Mouse (Mus musculus): ENCODE data around the gene Adcy7. TPM values are rescaled to one million over a fixed set of nuclear protein-coding genes. Genes with fewer than 3 reads are reported as not detected.

Adcy7 gene
- polyA plus RNA-seq, 1 experiment from 2014 or later = 2.5 TPM

DNA sequence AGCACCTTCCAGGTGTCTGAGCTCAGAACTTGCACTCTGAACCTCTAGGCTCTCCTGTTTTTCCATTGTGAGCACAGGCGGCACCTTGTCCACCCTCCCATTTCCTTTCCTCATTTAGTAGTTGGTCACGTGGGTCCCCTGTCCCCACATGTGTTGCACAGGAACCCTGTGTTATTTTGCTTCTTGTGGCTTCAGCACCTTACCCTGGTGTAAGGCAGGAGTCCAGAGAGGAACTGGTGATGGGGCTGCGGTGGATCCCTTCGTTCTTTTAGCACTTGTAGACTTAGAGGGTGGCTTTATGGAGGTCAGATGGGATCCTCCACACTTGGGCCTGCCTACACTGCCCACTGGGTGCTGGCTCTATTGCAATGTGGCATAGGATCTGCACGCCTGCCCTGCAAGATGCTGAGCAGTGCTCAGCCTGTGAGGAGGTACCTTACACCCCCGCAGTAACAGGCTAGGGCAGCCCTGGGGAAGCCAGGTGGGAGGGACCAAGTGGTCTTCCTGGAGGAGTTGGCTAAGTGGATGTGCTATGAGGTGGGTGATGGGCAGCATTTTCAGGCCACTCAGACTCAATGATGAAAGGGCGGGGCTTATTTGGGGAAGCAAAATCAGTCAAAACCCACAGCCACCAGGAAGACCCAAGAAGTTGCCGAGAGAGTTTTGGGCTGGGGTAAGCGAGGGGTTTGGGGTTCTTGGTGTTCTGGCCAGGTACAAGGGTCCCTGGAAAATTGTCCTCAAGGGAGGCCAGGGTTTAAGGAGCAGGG lies 21.6 kb downstream of the Adcy7 start:
- Histone ChIP-seq H3K9me3 (no peaks in the 10 kb centered on the region), H3K27me3 (no peaks in the 10 kb centered on the region), H3K27ac (no peak overlapping the region), H3K36me3 (replicated peaks) (no peaks in the 10 kb centered on the region), H3K4me2 (no peak overlapping the region), H3K9ac (no peak overlapping the region), H3K4me1 (no peaks in the 10 kb centered on the region), H3K4me3 (replicated peaks) (no peak overlapping the region)
- 90% methylated on average over 9 of the region's 9 CpGs for WGBS
- ATAC-seq (ENCODE audit: low FRiP score) = no peak

DNA sequence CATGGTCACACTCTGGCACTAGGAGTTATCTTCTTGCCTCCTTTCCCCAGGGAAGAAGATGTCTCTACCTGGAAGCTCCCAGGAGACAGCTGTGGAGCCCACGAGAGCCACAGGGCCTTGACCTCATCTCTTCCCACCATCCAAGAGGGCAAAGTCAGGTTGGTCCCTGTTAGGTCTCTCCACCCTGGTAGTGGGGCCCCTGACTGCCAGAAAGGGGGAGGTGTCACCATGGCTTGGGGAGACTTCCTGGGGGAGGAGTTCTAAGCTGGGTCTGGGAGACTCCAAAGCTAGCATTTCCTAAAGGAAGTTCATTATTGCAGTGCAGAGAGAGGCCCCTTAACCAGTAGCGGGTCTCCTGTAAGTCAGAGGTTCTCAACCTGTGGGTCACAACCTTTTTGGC lies 22.8 kb downstream of the Adcy7 start:
- 88% methylated on average over 2 of the region's 2 CpGs for WGBS
- H3K4me1 ChIP-seq = no peaks in the 10 kb centered on the region
- no peak overlapping the region for H3K4me2 ChIP-seq
- no peaks in the 10 kb centered on the region for H3K36me3 ChIP-seq (replicated peaks)
- H3K9me3 ChIP-seq = no peaks in the 10 kb centered on the region
- no peak overlapping the region for H3K27ac ChIP-seq
- H3K27me3 ChIP-seq = no peaks in the 10 kb centered on the region
- no peak overlapping the region for H3K4me3 ChIP-seq (replicated peaks)
- ATAC-seq (ENCODE audit: low FRiP score) = no peak
- no peak overlapping the region for H3K9ac ChIP-seq

DNA sequence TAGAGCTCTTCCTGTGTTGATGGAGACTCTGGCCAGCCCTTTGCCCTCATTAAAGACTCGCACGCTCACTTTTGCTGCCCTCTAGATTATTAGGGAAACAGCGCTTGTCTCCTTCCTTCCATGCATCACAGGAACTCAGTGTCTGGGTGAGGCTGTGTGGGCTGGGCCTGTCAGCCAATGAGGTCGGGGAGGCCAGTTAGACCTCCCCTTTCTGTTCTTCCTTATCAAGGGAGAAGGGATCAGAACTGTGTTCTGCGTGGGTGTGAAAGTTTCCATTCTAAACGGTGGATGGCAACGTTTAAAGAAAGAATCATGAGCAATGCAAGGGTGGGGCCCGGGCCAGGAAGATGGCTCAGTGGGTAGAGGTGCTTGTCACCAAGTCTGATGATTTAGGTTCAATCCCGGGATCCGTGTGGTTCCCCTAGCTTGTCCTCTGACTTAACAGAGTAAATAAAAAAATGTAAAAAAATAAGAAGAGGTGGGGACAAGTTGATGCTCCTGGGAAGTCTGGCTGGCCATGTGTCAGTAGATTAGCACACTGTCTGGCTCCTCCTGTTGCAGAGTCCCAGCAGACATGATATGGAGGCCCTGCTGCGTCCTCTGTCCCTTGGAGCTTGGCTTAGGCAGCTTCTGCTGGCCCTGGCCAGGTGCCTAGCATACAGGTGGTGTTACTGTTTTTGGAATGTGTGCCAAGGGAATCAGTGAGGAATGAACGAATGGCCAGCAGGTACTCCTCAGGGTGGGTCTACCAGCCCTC lies 26.0 kb downstream of the Adcy7 start:
- WGBS = 81% methylated on average over 12 of the region's 12 CpGs
- Histone ChIP-seq H3K27ac (no peak overlapping the region), H3K4me1 (peaks cover 7% of the 10 kb centered on the region), H3K4me3 (replicated peaks) (no peak overlapping the region), H3K4me2 (no peak overlapping the region), H3K9me3 (no peaks in the 10 kb centered on the region), H3K27me3 (no peaks in the 10 kb centered on the region), H3K36me3 (replicated peaks) (no peaks in the 10 kb centered on the region), H3K9ac (no peak overlapping the region)
- ATAC-seq (ENCODE audit: low FRiP score) = no peak

DNA sequence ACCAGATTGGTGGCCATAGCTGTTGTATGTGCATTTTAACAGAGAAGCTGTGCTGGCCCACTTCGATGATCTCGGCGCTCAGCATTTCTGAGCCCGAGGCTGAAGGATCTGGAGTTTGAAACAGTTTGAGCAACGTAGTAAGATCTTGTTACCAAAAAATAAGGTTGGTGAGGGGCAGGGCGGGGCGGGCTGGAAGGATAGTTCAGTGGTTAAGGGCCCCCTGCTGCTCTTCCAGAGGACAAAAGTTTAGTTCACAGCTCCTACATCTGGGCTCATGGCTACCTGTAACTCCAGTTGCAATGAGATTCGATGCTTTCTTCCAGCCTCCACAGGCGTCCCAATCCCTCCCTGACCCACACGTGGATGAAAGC lies 26.5 kb downstream of the Adcy7 start:
- Histone ChIP-seq H3K9ac (no peak overlapping the region), H3K27me3 (no peaks in the 10 kb centered on the region), H3K9me3 (no peaks in the 10 kb centered on the region), H3K27ac (no peak overlapping the region), H3K4me1 (peaks cover 7% of the 10 kb centered on the region), H3K36me3 (replicated peaks) (no peaks in the 10 kb centered on the region), H3K4me3 (replicated peaks) (no peak overlapping the region), H3K4me2 (no peak overlapping the region)
- WGBS = 85% methylated on average over 10 of the region's 10 CpGs
- no peak for ATAC-seq (ENCODE audit: low FRiP score)

DNA sequence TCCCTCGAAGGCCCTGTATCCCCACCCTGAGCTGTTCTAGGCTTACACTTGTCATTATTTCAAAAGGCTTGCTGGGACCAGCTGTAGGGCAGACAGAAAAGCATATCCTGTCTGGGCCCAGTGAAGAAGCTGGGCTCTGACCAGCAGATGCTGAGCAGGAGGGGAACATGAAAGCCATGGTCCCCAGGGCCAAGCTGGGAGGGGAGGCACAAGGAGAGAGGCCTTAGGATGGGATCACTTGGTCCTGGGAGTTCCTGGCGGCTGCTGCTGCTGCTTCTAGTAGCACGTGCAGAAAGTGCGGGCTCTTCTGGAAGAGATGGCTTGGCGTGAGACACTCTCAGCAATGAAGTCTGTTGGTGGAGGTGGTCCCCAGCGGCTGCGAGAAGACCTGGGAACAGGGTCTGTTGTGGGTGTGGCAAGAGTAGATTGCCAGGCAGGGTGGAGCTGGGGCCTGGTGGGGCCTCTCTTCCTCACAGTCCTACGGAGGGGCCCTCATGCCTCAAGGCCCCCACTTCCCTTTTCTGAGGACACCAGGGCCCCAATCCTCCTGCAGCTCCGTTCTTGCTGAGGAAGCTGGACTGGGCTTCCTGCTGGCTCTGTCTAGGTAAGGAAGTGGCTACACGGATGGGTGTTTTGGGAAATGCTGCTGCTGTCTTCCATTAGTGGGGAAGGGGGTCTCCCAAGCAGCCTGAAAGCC lies 27.9 kb downstream of the Adcy7 start:
- no peak overlapping the region for H3K4me2 ChIP-seq
- H3K9ac ChIP-seq = no peak overlapping the region
- no peak overlapping the region for H3K27ac ChIP-seq
- H3K4me1 ChIP-seq = peaks cover 7% of the 10 kb centered on the region
- no peaks in the 10 kb centered on the region for H3K27me3 ChIP-seq
- no peak for ATAC-seq (ENCODE audit: low FRiP score)
- H3K4me3 ChIP-seq (replicated peaks) = no peak overlapping the region
- no peaks in the 10 kb centered on the region for H3K9me3 ChIP-seq
- 89% methylated on average over 10 of the region's 10 CpGs for WGBS
- H3K36me3 ChIP-seq (replicated peaks) = no peaks in the 10 kb centered on the region

DNA sequence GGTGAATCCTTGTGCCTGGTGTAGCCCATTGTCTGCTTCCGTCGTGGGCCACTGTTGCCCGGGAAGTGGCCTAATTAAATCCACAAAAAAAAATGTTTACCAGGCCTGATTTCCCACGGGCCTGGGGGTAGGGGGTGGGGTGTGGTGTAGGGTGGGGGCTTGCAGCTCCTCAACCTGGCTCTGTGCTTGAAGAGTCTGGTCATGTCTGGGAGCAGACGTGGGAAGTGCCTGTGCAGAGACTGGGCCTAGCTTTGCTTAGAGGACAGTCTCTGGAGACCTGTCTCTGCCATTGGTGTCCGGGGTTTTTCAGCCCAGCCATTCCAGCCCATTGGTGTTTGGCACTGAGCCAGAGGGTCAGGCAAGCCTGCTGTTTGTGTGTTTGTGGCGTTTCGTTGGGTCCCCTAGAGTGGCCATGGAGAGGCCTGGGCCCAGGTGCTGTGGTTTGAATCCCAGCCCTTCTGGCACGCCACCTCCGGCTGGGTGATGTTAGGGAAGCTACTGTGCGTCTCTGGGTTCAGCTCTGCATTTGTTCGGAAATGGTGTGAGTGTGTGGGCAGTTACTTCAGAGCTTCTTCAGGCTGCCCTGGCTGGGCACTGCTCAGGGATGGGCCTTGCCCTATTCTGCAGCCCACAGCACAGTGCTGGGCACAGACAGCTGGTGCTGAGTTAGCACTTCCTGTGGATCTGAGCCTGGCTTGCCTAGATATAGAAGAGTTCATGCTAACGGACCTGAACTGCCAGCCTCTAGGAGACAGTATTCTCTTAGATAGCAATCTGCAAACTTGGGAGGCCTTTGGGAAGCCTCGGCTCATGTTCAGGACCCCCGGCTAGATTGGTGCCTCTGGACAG lies 29.6 kb downstream of the Adcy7 start:
- H3K4me3 ChIP-seq (replicated peaks) = no peak overlapping the region
- 65% methylated on average over 15 of the region's 15 CpGs for WGBS
- no peaks in the 10 kb centered on the region for H3K36me3 ChIP-seq (replicated peaks)
- H3K4me2 ChIP-seq = no peak overlapping the region
- no peaks in the 10 kb centered on the region for H3K27me3 ChIP-seq
- no peak overlapping the region for H3K27ac ChIP-seq
- no peak for ATAC-seq (ENCODE audit: low FRiP score)
- no peak overlapping the region for H3K9ac ChIP-seq
- peaks cover 7% of the 10 kb centered on the region for H3K4me1 ChIP-seq
- H3K9me3 ChIP-seq = no peaks in the 10 kb centered on the region

DNA sequence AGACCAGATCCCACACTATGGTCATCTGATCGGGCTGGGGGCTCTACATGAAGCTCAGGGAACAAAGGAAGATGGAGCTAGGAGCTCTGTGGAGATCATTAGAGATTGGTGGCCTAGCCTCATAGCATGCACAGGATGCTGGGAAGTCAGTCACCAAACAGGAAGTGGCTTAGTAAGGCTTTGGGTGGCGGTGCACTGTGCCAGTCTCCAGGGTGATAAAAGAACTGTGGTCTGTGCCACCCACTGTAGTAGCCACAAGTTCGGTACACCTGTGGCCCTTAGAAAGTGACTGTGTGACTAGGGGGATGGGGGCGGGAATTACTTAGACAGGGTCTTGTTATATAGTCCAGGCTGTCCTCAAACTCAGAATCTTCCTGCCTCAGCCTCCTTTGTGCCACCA lies 33.6 kb downstream of the Adcy7 start:
- no peak overlapping the region for H3K27ac ChIP-seq
- H3K4me3 ChIP-seq (replicated peaks) = no peak overlapping the region
- no peak overlapping the region for H3K4me2 ChIP-seq
- no peaks in the 10 kb centered on the region for H3K36me3 ChIP-seq (replicated peaks)
- H3K4me1 ChIP-seq = peaks cover 7% of the 10 kb centered on the region
- no peaks in the 10 kb centered on the region for H3K9me3 ChIP-seq
- no peak overlapping the region for H3K9ac ChIP-seq
- ATAC-seq (ENCODE audit: low FRiP score) = no peak
- H3K27me3 ChIP-seq = no peaks in the 10 kb centered on the region
- WGBS = 95% methylated on average over 4 of the region's 4 CpGs

DNA sequence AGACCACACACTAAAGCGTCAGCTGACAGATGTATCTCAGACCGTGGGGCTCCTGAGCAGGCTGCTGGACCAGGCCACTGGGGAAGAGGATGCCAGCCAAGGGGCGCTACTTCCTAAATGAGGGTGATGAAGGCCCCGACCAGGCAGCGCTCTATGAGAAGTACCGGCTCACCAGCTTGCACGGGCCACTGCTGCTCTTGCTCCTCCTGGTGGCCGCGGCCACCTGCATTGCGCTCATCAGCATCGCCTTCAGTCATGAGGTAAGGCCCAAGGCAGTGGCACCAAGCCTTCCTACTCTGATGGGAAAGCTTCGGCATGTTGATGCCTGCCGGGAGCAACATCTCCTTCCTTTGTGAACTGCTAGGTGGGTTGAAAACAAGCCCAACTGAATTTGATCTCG lies 34.3 kb downstream of the Adcy7 start:
- peaks cover 6% of the 10 kb centered on the region for H3K4me1 ChIP-seq
- no peak overlapping the region for H3K4me2 ChIP-seq
- WGBS = 79% methylated on average over 14 of the region's 14 CpGs
- H3K9me3 ChIP-seq = no peaks in the 10 kb centered on the region
- H3K9ac ChIP-seq = no peak overlapping the region
- H3K4me3 ChIP-seq (replicated peaks) = no peak overlapping the region
- no peak overlapping the region for H3K27ac ChIP-seq
- ATAC-seq (ENCODE audit: low FRiP score) = no peak
- H3K36me3 ChIP-seq (replicated peaks) = no peaks in the 10 kb centered on the region
- no peaks in the 10 kb centered on the region for H3K27me3 ChIP-seq

DNA sequence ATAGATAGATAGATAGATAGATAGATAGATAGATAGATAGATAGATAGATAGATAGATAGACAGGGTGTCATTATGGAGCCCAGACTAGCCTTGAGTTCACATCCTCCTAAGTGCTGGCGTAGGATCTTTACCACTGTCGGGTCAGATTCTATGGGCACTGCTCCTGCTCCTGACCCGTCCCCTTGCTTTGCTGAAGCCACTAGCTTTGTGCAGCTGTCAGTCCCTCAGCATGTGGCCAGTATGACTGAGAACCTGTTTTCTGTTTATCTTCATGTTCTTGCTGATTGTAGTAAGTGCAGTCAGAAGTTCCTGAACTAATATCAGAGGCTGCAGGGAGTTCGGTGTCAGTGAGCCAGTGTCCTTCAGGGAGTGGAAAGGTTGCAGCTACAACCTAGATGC lies 35.5 kb downstream of the Adcy7 start:
- Histone ChIP-seq H3K4me3 (replicated peaks) (no peak overlapping the region), H3K27ac (no peak overlapping the region), H3K9ac (no peak overlapping the region), H3K36me3 (replicated peaks) (no peaks in the 10 kb centered on the region), H3K4me2 (no peak overlapping the region), H3K4me1 (no peaks in the 10 kb centered on the region), H3K9me3 (no peaks in the 10 kb centered on the region), H3K27me3 (no peaks in the 10 kb centered on the region)
- no peak for ATAC-seq (ENCODE audit: low FRiP score)
- 85% methylated on average over 4 of the region's 4 CpGs for WGBS

DNA sequence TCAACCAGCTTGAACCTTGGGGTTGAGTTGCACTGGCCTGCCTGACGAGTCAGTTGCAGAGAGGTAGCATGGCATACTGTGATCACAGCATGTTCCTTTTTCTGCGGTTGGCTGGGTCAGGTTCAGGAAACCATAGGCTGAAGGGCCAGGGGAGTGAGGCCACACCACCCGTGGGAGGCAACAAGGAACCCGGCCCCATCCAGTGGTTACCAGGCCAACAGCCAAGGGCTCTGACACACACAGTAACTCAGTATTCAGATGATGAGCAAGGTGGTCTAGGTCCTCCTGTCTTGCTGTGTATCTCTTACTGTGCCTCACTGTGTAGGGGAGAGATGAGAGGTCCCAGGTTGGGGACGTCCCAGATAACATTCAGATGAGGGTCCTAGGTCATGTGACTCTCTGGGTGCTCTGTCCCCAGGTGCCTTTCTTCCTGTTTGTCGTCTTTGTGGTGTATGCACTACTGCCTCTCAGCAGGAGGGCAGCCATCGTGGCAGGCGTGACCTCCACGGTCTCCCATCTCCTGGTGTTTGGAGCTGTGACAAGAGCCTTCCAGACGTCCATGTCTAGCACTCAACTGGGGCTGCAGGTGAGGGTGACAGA lies 37.2 kb downstream of the Adcy7 start:
- Histone ChIP-seq H3K9ac (no peak overlapping the region), H3K27me3 (no peaks in the 10 kb centered on the region), H3K4me2 (no peak overlapping the region), H3K27ac (no peak overlapping the region), H3K4me3 (replicated peaks) (no peak overlapping the region), H3K4me1 (no peaks in the 10 kb centered on the region), H3K36me3 (replicated peaks) (no peaks in the 10 kb centered on the region), H3K9me3 (no peaks in the 10 kb centered on the region)
- no peak for ATAC-seq (ENCODE audit: low FRiP score)
- WGBS = 82% methylated on average over 10 of the region's 10 CpGs

DNA sequence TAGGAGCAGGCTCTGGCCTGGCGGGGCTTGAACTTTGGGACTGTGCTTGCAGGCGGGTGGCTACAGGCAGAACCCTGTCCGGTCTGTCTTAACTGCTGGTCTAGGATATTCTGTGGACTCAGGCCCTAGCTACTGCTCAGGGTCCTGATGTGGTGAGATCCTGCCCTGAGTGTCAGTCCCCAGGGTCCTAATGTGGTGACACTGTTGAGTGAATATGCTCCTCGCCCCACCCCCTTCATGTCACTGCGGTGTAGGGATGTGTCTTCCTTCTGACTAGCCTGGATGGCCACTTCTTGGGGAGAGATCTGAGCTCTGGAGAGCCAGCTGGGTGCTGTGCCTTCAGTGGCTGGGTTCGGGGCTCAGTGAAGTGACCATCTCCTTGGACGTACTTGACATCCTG lies 37.7 kb downstream of the Adcy7 start:
- 94% methylated on average over 7 of the region's 7 CpGs for WGBS
- Histone ChIP-seq H3K36me3 (replicated peaks) (no peaks in the 10 kb centered on the region), H3K4me2 (no peak overlapping the region), H3K27ac (no peak overlapping the region), H3K9ac (no peak overlapping the region), H3K27me3 (no peaks in the 10 kb centered on the region), H3K4me3 (replicated peaks) (no peak overlapping the region), H3K9me3 (no peaks in the 10 kb centered on the region), H3K4me1 (no peaks in the 10 kb centered on the region)
- ATAC-seq (ENCODE audit: low FRiP score) = no peak

DNA sequence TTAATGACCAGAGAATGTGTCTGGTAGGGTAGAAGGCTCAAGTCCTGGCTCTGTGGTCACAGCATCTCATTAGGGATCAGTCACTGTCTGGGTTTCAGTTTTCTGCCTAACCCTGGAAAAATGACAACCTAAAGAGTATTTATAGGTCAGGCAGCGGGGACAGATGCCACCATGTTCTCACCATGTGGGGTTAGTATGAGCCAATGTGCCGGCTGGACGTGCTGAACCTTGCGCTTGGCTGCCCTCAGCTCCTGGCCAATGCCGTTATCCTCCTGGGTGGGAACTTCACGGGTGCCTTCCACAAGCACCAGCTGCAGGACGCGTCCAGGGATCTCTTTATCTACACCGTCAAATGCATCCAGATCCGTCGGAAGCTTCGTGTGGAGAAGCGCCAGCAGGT lies 38.1 kb downstream of the Adcy7 start:
- Histone ChIP-seq H3K4me2 (no peak overlapping the region), H3K9me3 (no peaks in the 10 kb centered on the region), H3K4me3 (replicated peaks) (no peak overlapping the region), H3K9ac (no peak overlapping the region), H3K4me1 (no peaks in the 10 kb centered on the region), H3K27me3 (no peaks in the 10 kb centered on the region), H3K36me3 (replicated peaks) (no peaks in the 10 kb centered on the region), H3K27ac (no peak overlapping the region)
- 93% methylated on average over 13 of the region's 13 CpGs for WGBS
- no peak for ATAC-seq (ENCODE audit: low FRiP score)
